Mouse (Mus musculus) CD4-positive, CD25-positive, alpha-beta regulatory T cell, adult 2 months (primary cell): Measurements from ENCODE around the gene Gm28042.

Experiments
- DNase-seq: peaks from one replicate; pipeline ENCODE4 v3.0.0-alpha.2; 2012; ENCODE audit warnings: low read depth, low spot score

The Gm28042 gene

DNA sequence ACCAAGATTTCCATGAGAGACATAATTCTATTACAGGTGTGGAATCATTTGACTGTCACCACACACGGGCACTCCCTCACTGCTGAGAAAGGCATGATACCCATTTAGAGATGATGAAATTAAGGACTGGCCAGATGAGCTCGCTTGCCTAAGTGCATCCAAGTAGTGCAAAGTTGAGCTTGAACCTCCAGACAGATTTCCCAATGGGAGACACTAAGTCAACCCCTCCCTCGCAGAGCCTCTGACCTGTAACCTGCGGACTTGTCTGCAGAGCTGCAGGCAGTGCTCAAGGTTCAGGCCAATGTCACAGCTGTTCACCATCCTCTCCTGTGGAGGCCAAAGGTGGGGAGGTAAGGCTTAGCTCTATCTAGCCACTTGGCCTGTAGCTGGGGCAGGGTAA is 31.5 kb downstream of the Gm28042 start:
- no peak for DNase-seq

DNA sequence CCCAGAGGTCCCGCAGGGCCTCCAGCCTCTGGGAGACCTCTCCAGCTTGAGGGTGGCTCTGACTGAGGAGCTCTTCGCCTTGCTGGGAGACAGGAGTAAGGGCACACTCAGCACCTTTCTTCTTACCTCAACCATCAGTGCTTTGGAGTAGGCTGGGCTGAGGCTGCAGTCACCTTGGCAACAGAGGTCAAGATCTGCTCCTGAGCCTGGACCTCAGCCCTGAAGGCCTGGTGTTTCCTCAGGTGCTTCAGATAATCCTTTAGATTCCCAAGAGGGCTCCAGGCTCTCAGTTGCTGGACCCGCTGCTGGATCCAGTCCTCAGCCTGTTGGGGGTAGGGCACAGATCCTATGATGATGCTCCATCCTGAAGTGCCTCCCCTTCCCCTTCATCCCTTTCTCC is 32.2 kb downstream of the Gm28042 start:
- DNase-seq = no peak

DNA sequence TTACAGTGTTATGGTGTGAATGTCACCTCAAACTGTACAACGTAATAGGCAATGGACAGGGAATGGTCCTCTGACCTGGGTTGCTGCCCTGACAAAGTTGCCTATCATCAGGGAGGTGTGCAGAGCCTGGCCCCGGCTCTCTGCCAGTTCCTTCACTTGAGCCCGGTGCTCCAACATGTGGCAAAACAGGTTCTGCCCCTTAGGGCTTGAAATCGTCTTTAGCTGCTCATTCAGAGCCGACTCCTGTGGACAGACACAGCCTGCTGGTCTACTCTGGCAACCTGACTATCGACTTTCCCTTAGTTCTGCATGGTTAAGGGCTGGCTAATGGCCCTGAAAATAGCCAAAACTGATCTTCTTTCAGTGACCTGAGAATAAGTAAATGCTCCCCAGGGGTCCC is 32.9 kb downstream of the Gm28042 start:
- DNase-seq = no peak

DNA sequence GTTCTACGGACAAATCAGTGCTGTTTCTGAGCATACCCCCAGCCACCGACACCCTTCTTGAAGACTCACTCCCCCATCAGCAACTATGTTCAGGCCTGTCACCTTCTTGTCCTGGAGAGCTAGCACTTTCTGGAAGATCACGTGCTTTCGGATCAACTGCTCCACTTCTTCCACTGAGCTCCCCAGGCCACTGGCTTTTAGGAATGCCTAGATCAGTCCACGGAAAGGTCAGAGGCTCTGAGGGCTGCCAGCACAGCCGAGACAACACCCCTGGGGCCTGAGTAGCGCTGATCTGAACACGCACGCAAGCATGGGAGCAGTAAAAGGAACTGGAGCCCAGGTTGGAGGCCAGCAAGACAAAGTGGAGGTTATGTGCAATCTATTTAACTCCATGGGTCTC is 33.4 kb downstream of the Gm28042 start:
- no peak for DNase-seq

DNA sequence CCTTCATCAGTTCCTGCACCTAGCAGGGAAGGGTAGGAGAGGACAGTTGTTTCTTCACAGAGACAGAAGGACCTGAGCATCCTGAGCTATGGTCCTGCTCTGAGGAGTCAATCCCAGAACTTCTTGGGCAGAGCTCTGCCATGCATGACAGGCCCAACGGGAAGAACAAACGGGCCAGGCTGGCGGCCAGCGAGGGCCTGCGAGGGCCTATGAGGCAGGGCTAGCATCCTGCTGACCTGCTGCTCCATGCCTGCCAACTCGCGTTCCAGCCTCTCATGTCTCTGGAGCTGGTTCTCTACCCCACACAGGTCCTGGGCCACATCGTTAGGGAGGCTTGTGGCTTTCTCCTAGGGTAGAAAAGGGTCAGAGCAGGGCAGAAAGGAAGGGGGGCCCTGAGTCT is 35.0 kb downstream of the Gm28042 start:
- no peak for DNase-seq

DNA sequence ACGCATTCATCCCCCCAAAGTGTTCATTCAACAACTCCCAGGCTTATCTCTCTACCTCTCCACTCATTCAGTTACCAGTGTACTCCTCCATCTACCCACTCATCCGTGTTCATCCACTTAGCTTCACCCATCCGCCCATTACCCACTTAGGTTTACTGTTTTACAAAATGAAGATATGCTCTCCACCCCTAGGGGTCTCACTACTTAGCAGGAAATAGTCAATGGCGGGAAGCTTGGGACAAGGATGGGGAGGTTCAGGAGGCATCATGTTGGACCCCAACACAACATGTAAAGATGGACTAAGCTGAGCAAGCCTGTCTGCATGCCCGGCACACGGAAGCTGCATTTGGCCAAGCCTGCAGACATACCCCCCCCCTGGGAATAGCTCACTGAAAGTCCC is 37.3 kb downstream of the Gm28042 start:
- no peak for DNase-seq

DNA sequence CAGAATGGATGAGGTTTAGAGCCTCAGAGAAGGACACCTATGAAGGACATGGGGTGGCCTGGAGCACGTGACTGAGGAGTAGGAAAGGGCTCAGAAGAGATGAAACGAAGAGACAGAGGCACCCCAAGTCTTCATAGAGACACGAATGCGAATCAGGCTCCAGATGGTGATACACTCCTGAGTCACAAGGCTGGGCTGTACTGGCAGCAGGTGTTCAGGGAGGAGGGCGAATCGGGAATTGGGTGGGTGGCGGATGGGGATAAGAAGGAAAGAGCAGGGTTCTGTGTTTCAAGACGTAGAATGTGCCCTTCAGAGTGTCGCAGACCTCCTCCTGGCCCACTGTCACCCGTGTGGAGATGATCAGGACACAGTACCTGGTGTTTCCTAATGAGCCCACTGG is 38.0 kb downstream of the Gm28042 start:
- DNase-seq = no peak

DNA sequence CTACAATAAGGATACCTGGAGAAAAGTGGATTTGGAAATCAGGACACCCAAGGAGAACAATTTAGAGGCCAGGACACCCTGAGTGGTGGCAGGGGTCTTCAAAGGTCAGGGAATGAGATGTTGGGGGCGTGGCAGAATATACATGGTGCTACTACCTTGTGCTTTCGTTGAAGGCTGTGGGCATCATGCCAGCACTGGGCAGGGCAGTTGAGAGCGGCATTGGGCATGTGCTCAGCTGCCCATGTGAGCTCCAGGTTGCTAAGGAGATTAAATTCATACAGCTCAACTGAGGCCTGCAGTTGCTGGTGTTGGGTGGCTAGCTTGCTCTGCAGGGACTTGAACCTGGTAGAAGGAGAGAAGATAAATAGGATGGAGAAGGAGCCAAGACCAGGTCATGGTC is 38.9 kb downstream of the Gm28042 start:
- no peak for DNase-seq

DNA sequence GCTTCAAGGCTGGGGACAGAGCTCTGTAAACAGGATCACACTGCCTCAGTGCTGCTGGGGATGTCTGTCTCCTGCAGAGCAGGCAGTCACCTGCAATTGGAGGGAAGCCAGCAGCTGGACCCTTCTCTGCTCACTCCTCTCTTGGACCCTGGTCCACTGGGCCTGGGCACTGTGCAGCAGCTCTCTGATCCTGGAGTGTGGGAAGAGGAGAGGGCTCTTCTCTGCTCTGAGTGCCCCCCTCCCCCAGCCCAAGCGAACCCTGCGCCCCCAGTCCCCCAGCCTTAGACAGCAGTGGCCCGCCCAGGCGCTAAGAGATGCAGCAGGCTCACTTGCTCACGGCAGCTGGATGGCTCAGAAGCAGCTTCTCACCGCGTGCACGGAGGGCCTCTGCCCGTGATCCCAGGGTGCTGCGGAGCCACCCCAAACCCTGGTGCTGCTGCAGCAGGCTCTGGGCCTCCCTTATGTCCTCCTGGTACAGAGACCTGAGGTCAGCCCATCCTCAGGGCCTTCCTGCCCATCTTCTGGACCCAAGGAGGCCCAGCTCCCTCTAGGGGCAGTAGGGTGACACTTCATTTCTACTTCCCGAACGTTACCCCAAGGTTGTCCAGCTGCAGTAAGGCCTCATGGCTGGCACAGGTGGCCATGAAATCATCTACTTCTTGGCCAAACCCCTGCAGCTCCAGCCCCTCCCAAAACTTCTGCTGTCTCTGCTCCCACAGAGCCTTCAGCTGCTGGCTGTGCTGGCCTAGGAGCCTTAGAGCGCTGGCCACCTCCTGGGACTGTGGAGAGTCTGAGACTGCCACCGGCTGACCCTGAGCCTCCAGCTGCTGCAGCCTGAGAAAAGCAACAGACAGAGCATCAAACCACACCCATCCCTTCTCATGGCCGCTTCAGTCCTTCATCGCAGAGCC is 41.5 kb downstream of the Gm28042 start:
- peak; percentile 44 for DNase-seq

DNA sequence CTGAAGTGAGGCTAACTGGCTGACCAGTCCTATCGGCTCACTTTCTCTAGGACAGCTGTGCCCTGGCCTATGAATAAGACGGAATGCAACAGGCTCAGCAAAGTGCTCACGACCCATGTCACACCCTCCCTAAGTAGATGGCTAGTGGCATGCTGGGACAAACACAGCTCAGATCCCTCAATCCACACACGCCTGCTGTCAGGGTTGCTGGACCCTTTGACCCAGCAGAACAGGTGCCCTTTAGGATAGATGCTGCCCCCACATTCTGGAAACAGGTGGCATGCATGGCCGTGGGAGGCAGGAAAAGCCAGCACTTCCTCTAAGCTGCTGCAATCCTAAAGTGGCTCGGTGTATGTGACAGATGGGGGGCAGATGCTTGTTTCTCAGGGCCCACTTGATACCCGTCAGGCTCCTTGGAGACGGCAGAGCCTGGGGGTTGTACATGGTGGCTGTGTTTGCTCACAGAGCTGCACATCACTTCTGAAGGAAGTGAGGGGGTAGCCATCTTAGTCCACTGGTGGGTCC is 42.2 kb downstream of the Gm28042 start:
- no peak for DNase-seq

DNA sequence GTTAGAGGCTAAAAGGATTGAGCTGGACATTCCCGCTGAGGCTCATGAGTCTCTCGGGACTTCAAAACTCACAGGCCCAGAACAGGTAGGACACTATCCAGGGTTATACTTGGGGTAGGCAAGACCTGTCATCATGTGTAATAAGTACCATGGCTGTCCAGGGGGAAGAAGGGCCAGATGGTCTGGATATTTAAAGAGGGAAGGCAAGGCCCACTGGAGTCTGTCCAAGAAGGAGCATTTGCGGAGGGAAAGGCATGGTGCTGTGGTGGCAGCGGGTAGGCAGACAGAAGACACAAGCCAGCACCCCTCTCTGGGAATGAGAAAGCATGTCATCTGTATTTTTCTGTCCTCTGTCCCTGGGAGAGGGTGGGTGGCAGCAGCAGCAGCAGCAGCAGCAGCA is 46.8 kb downstream of the Gm28042 start:
- no peak for DNase-seq

DNA sequence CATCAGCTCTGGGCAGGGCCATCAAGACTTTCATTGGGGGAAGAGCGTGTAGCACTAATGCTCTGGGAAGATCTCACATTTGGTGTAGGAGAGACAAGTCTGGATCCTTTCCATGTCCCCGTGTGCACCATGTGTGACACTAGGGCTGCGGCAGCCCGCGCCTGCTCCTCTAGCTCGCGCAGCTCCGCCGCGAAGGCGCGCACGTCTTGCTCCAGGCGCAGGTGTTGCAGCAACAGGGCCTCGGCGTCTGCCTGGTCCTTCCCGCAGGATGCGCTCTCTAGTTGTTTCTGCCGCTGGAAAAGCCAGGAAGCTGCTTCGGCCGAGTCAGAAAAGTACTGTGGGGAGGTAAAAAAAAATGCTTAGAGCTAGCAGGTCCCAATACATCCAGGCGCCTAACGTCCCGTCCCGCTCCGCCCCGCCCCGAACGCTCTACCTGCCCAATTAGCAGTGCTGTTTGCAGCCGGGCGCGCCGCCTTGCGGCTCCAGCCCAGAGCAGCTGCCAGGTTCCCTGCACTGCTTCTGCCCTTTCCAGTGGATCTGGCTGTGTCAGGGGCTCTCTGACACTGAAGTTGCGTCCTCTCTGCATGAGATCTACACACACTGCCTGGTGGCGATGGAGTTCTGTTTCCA is 48.9 kb downstream of the Gm28042 start:
- DNase-seq = peak; percentile 65

DNA sequence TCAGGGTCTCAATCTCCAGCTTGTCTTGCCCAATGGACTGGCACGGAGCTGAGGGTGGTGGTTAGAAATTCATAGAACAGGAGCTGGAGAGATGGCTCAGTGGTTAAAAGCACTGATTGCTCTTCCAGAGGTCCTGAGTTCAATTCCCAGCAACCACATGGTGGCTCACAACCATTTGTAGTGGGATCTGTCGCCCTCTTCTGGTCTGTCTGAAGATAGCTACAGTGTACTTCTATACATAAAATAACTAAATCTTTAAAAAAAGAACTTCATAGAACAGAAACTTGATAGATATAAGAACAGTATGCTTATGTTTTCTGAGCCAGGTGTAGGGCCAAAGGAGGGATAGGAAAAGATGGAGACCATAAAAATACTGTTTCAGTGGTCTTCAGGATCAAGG is 55.1 kb downstream of the Gm28042 start:
- DNase-seq = no peak

DNA sequence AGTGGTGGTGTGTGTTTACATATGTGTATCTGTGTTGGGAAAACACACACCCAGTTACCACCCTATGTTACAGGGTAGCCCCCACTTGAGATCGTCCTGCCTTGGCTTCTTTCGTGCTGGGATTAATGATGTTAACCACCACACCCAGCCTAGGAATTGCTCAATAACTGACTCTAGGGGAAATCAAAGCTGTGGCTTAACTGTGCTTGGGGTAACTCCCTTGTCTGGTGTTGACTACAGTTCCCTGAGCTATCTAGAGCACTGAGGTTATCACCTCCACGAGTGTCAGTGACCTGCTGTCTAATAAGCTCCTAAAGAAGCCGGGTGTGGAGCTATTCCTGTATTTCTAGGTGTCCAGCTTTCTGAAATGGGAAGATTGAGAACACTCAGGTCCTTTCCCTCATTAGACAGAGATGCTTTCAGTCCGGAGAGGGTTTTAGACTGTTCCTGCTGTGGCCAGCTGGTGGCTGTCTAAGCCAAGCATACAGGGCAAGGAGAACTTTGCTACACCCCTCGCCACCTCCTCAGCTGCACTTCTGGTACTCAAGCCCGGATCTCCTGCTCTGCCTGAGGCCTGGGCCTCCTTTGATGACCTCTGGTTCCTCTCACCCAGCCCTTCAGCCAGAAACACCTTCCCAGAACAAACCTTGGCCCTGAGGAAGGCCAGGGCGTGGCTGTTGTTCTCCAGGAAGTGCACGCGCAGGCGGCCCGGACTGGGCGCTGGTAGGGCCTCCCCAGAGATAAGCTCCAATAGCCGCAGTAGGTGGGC is 57.5 kb downstream of the Gm28042 start:
- DNase-seq = no peak

DNA sequence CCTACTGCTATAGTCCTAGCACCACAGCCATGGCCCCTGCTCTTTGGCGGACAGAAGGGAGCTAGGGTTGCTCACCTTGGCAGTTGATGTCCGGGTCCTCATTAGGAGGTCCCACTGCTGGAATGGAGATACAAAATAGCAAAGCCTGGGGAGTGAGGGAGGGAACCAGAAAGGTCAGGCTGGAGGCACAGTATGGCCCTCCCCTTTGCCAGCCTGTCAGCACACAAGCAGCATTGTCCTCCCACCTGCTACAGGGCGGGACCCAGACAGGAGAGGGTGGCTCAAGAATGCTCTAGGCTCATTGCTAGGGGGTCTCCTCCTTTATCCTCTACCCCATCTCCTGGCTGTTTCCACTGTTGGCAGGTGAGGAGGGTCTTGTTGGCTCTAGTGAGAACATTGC is 58.7 kb downstream of the Gm28042 start:
- no peak for DNase-seq

DNA sequence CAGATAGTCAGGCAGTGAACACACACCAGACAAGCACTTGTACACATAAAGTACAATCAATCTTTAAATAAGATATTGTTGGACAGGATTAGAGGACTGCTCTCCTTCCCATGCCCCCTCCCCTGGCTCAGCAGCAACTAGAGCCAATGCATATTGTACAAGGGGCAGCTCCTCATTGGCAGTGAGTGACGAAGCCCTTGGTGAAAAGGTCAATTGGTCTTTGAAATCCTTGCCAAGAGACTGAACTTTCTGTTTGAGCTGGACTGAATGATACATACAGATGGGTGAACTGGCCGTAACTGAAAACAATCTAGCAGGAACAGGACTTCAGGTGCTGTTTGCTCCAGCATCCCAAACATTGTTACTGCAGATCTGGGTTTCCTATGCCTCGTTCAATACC is 60.1 kb downstream of the Gm28042 start:
- no peak for DNase-seq

DNA sequence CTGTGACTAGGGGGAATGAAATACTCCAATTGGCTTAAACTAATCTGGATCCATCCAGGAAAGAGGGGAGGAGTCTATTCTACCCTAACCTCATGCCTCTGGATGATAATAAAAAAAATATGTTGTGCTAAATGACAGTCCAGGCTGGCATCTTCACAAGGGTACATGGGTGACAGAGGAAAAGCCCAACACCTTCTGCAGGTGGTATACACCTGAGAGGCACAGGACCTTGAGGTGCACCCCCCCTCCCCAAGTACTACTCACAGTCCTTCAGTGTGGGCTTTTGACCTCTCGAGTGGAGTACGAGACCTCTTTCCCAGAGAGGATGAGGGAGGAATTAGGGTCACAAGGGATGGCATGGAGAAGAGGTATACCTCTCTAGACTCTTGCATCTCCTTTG is 60.6 kb downstream of the Gm28042 start:
- no peak for DNase-seq

DNA sequence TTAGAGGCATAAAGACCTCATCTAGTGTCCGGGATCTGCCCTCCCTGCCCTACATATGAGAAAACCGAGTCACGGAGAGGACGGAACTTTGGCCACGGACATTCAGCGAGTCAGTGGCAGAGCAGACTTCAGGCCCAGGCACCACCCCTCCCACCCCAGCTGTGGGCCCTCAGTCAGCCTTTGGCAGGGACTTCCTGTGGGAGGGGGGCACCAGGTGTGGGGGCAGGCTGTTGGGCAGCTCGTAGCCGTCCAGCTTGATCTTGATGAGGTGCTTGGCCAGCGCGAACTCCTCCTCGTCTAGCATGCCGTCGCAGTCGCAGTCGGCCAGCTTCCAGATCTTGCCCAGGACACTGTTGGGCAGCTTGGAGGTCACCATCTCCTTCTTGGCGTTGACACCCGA is 63.7 kb downstream of the Gm28042 start:
- DNase-seq = no peak
